Mouse (Mus musculus) limb, embryonic 12.5 days (tissue): ENCODE measurements around the gene Sav1. TPM values are rescaled to one million over a fixed set of nuclear protein-coding genes. Genes with fewer than 3 reads are reported as not detected.

Experiments
- ATAC-seq: fragments of 200-750 bp; cut with Nextera tagmentation; 2 replicates; pipeline ENCODE4 v1.8.0; 2017; ENCODE audit warnings: low read depth, moderate TSS enrichment; ENCODE audit not compliant: insufficient number of reproducible peaks, insufficient read depth, low FRiP score, low TSS enrichment
- H3K27ac ChIP-seq: fragments of 300-500 bp; sonication (generic); 2 replicates; pipeline ENCODE4 v1.5.1; 2016; ENCODE audit warnings: mild to moderate bottlenecking, moderate library complexity
- H3K27me3 ChIP-seq: fragments of 300-500 bp; sonication (generic); 2 replicates; pipeline ENCODE4 v1.6.1; 2016; ENCODE audit warnings: mild to moderate bottlenecking, moderate library complexity
- H3K36me3 ChIP-seq: fragments of 300-500 bp; sonication (generic); 2 replicates; pipeline ENCODE4 v1.6.1; 2016; ENCODE audit warnings: mild to moderate bottlenecking, moderate library complexity
- H3K4me1 ChIP-seq: fragments of 300-500 bp; sonication (generic); replicated peaks from 2 replicates; pipeline ENCODE4 v1.6.1; 2016
- H3K4me2 ChIP-seq: fragments of 300-500 bp; sonication (generic); 2 replicates; pipeline ENCODE4 v1.6.1; 2016; ENCODE audit warnings: mild to moderate bottlenecking, moderate library complexity
- H3K4me3 ChIP-seq: fragments of 300-500 bp; sonication (generic); replicated peaks from 2 replicates; pipeline ENCODE4 v1.5.1; 2016; ENCODE audit warnings: mild to moderate bottlenecking
- H3K9ac ChIP-seq: fragments of 300-500 bp; sonication (generic); replicated peaks from 2 replicates; pipeline ENCODE4 v1.6.1; 2016; ENCODE audit warnings: mild to moderate bottlenecking, moderate library complexity
- H3K9me3 ChIP-seq: fragments of 300-500 bp; sonication (generic); 2 replicates; pipeline ENCODE4 v1.6.1; 2016; ENCODE audit warnings: mild to moderate bottlenecking, moderate library complexity
- WGBS: fragments of 180-500 bp; shearing (Covaris S2); methylation state at CpG from one replicate; pipeline ENCODE4 v1.1.7; 2016; 5-methylcytosine and 5-hydroxymethylcytosine counted together
- polyA plus RNA-seq: library from polyadenylated mRNA; unstranded; fragments of >200 nt; fragmentation: Nextera tagmentation; extraction: Ambion mirVana; gene quantifications from 2 replicates; pipeline ENCODE4 v1.2.1, GENCODE M21; 2016

The Sav1 gene
- polyA plus RNA-seq, 1 experiment from 2014 or later = 12.2 TPM

GRCm38 (mm10) chr12:69957378-69957777 is 29.4 kb downstream of the Sav1 start:
- H3K27ac ChIP-seq = no peak overlapping the region
- H3K4me1 ChIP-seq = no peaks in the 10 kb centered on the region
- H3K27me3 ChIP-seq = no peaks in the 10 kb centered on the region
- H3K4me3 ChIP-seq = no peak overlapping the region
- peaks cover 33% of the 10 kb centered on the region for H3K36me3 ChIP-seq
- no peak for ATAC-seq
- H3K4me2 ChIP-seq = no peak overlapping the region
- no peaks in the 10 kb centered on the region for H3K9me3 ChIP-seq
- 86% methylated on average over 2 of the region's 2 CpGs for WGBS
- no peak overlapping the region for H3K9ac ChIP-seq

DNA sequence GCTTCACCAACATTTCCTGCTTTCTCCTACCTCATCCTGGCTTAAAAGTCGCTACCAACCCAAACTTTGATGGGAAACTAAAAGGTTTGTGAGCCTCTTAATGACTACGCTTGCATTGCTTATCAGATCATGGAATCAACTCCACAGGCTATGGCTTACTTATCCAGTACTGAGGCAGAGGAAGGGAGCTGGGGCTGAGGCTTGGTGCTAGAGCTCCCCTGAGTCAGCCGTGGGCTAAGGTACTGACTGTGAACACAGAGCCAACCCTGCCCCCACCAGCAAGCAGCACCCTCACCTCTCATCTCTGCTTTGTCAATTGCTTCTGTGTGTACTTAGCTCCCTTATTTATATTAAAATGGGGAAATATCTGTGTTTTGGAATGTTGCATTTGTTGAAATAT is 39.3 kb downstream of the Sav1 start:
- no peaks in the 10 kb centered on the region for H3K4me1 ChIP-seq
- ATAC-seq = no peak
- H3K4me2 ChIP-seq = no peak overlapping the region
- no peak overlapping the region for H3K9ac ChIP-seq
- 74% methylated on average over 3 of the region's 3 CpGs for WGBS
- H3K27me3 ChIP-seq = no peaks in the 10 kb centered on the region
- H3K36me3 ChIP-seq = no peaks in the 10 kb centered on the region
- H3K9me3 ChIP-seq = no peaks in the 10 kb centered on the region
- no peak overlapping the region for H3K4me3 ChIP-seq
- H3K27ac ChIP-seq = no peak overlapping the region

DNA sequence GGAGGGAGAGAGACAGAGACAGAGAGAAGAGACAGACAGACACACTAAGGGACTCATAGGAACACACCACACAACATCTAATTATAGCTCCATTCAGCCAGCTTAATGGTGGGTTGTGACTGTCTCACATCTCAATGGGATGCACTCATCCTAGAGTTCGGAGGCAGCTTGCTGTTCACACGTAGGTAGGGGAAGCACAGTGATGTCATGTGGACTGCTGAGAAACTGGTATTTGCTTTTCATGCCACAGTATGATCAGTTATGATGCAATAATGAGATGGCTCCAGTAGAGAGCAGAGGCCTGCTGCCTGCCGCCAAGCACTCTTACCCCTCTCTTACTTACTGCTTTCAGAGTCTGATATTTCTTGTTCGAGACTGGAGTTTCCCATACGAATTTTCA is 40.9 kb downstream of the Sav1 start:
- WGBS = 92% methylated on average over 5 of the region's 5 CpGs
- no peaks in the 10 kb centered on the region for H3K36me3 ChIP-seq
- H3K27me3 ChIP-seq = no peaks in the 10 kb centered on the region
- no peak overlapping the region for H3K4me3 ChIP-seq
- no peak for ATAC-seq
- H3K9ac ChIP-seq = no peak overlapping the region
- no peaks in the 10 kb centered on the region for H3K9me3 ChIP-seq
- H3K4me1 ChIP-seq = no peaks in the 10 kb centered on the region
- no peak overlapping the region for H3K4me2 ChIP-seq
- H3K27ac ChIP-seq = no peak overlapping the region

- no peaks in the 10 kb centered on the region for H3K9me3 ChIP-seq
- WGBS = 40% methylated on average over 1 of the region's 1 CpGs
- no peak overlapping the region for H3K4me2 ChIP-seq
- H3K27ac ChIP-seq = no peak overlapping the region
- H3K9ac ChIP-seq = no peak overlapping the region
- H3K36me3 ChIP-seq = no peaks in the 10 kb centered on the region
- no peaks in the 10 kb centered on the region for H3K4me1 ChIP-seq
- H3K4me3 ChIP-seq = no peak overlapping the region
- H3K27me3 ChIP-seq = no peaks in the 10 kb centered on the region
- no peak for ATAC-seq
These were observed 45.0 kb downstream of the Sav1 start for GRCm38 (mm10) chr12:69941655-69942329.

GRCm38 (mm10) chr12:69939291-69939690 is 47.5 kb downstream of the Sav1 start:
- Histone ChIP-seq H3K9ac (no peak overlapping the region), H3K4me2 (no peak overlapping the region), H3K4me3 (no peak overlapping the region), H3K36me3 (no peaks in the 10 kb centered on the region), H3K27ac (no peak overlapping the region), H3K4me1 (no peaks in the 10 kb centered on the region), H3K27me3 (no peaks in the 10 kb centered on the region), H3K9me3 (no peaks in the 10 kb centered on the region)
- no peak for ATAC-seq
- 65% methylated on average over 2 of the region's 2 CpGs for WGBS

- no peaks in the 10 kb centered on the region for H3K9me3 ChIP-seq
- no peak overlapping the region for H3K4me2 ChIP-seq
- H3K4me1 ChIP-seq = no peaks in the 10 kb centered on the region
- ATAC-seq = no peak
- no peak overlapping the region for H3K4me3 ChIP-seq
- WGBS = 90% methylated on average over 5 of the region's 5 CpGs
- H3K27ac ChIP-seq = no peak overlapping the region
- H3K9ac ChIP-seq = no peak overlapping the region
- no peaks in the 10 kb centered on the region for H3K36me3 ChIP-seq
- no peaks in the 10 kb centered on the region for H3K27me3 ChIP-seq
These were observed 49.1 kb downstream of the Sav1 start for GRCm38 (mm10) chr12:69937731-69938130.

- no peak overlapping the region for H3K4me3 ChIP-seq
- no peak overlapping the region for H3K9ac ChIP-seq
- 52% methylated on average over 7 of the region's 7 CpGs for WGBS
- no peaks in the 10 kb centered on the region for H3K36me3 ChIP-seq
- no peaks in the 10 kb centered on the region for H3K4me1 ChIP-seq
- ATAC-seq = no peak
- H3K4me2 ChIP-seq = no peak overlapping the region
- no peaks in the 10 kb centered on the region for H3K9me3 ChIP-seq
- H3K27ac ChIP-seq = no peak overlapping the region
- no peaks in the 10 kb centered on the region for H3K27me3 ChIP-seq
These were observed 60.1 kb downstream of the Sav1 start for GRCm38 (mm10) chr12:69926716-69927115.

- Histone ChIP-seq H3K4me1 (no peaks in the 10 kb centered on the region), H3K4me3 (no peak overlapping the region), H3K36me3 (no peaks in the 10 kb centered on the region), H3K9me3 (no peaks in the 10 kb centered on the region), H3K4me2 (no peak overlapping the region), H3K9ac (no peak overlapping the region), H3K27me3 (no peaks in the 10 kb centered on the region), H3K27ac (no peak overlapping the region)
- no peak for ATAC-seq
- WGBS = 13% methylated on average over 5 of the region's 5 CpGs
These were observed 62.8 kb downstream of the Sav1 start for GRCm38 (mm10) chr12:69924012-69924411.

GRCm38 (mm10) chr12:69923603-69924002 is 63.2 kb downstream of the Sav1 start:
- H3K4me1 ChIP-seq = no peaks in the 10 kb centered on the region
- no peaks in the 10 kb centered on the region for H3K36me3 ChIP-seq
- H3K4me3 ChIP-seq = no peak overlapping the region
- H3K9ac ChIP-seq = no peak overlapping the region
- 63% methylated on average over 3 of the region's 3 CpGs for WGBS
- H3K27ac ChIP-seq = no peak overlapping the region
- ATAC-seq = no peak
- H3K27me3 ChIP-seq = no peaks in the 10 kb centered on the region
- H3K9me3 ChIP-seq = no peaks in the 10 kb centered on the region
- H3K4me2 ChIP-seq = no peak overlapping the region

GRCm38 (mm10) chr12:69923128-69923527 is 63.7 kb downstream of the Sav1 start:
- no peaks in the 10 kb centered on the region for H3K9me3 ChIP-seq
- no peak for ATAC-seq
- no peaks in the 10 kb centered on the region for H3K27me3 ChIP-seq
- no peaks in the 10 kb centered on the region for H3K36me3 ChIP-seq
- H3K9ac ChIP-seq = no peak overlapping the region
- WGBS = 81% methylated on average over 3 of the region's 3 CpGs
- H3K4me3 ChIP-seq = no peak overlapping the region
- no peak overlapping the region for H3K27ac ChIP-seq
- no peaks in the 10 kb centered on the region for H3K4me1 ChIP-seq
- no peak overlapping the region for H3K4me2 ChIP-seq

DNA sequence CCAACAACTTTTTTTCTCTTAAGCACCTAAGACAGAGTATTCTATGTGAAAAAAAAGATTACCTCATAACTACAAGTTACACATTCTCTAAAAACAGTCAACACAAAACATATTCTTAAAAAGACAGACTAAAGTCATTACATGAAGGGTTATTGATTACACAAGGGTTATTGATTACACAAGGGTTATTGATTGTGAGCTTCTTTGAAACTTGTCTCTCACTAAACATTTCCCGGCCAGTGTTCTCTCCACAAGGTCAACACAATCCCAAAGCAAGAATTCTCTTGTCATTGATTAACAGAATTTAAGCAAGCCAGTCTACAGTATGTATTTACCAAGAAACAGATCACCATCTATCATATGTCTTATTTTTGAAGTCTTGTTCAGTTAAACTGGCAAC is 64.7 kb downstream of the Sav1 start:
- Histone ChIP-seq H3K4me2 (no peak overlapping the region), H3K9ac (no peak overlapping the region), H3K27me3 (no peaks in the 10 kb centered on the region), H3K4me3 (no peak overlapping the region), H3K4me1 (no peaks in the 10 kb centered on the region), H3K36me3 (no peaks in the 10 kb centered on the region), H3K9me3 (no peaks in the 10 kb centered on the region), H3K27ac (no peak overlapping the region)
- ATAC-seq = no peak
- WGBS = 78% methylated on average over 1 of the region's 1 CpGs

- Histone ChIP-seq H3K27ac (no peak overlapping the region), H3K4me1 (no peaks in the 10 kb centered on the region), H3K4me2 (no peak overlapping the region), H3K27me3 (no peaks in the 10 kb centered on the region), H3K9ac (no peak overlapping the region), H3K9me3 (no peaks in the 10 kb centered on the region), H3K4me3 (no peak overlapping the region), H3K36me3 (no peaks in the 10 kb centered on the region)
- WGBS = 85% methylated on average over 2 of the region's 2 CpGs
- no peak for ATAC-seq
These were observed 68.9 kb downstream of the Sav1 start for GRCm38 (mm10) chr12:69917870-69918269.
